Mouse (Mus musculus) monocyte, adult 59 days (primary cell): ENCODE results near the gene Card9. TPM values are rescaled to one million over a fixed set of nuclear protein-coding genes. Genes with fewer than 3 reads are reported as not detected.

Experiments
- total RNA-seq, 2 experiments: library from RNA; stranded (reverse); gene quantifications; one replicate each; pipeline ENCODE4 v1.2.4; 2023

The Card9 gene
- total RNA-seq, result 100 to 1,000 TPM; 185 to 190 TPM

GRCm38 (mm10) chr2:26360772-26361171 is at the start of gene Card9:
Card9 (minus strand) TSS chr2:26360918.

GRCm38 (mm10) chr2:26408515-26409356 is 48.0 kb upstream of the Card9 start, which contains the start of gene Inpp5e:
Inpp5e (minus strand) TSS chr2:26409203.

GRCm38 (mm10) chr2:26389154-26389690 is 28.5 kb upstream of the Card9 start, which contains the start of the genes Entr1 and Pmpca:
Entr1 (minus strand) TSS chr2:26389316.
Pmpca (plus strand) TSS chr2:26389339.

GRCm38 (mm10) chr2:26380131-26380771 is 19.5 kb upstream of the Card9 start, which contains the start of gene Snapc4:
Snapc4 (minus strand) TSS chr2:26380653.

GRCm38 (mm10) chr2:26351358-26352290 is 9.1 kb downstream of the Card9 start, which contains the start of gene Dnlz:
Dnlz (minus strand) TSS chr2:26352110.

GRCm38 (mm10) chr2:26315072-26315924 is 45.4 kb downstream of the Card9 start, which contains the start of gene Gpsm1:
Gpsm1 (plus strand) TSS chr2:26315515.

Other genes with a start within 250 kb of the Card9 start
- gene Nacc2, start 237.7 kb downstream of the Card9 start, total RNA-seq, result 10 to 100 TPM; 10.9 to 16.1 TPM
- not detected for gene Lhx3, start 152.6 kb downstream of the Card9 start, total RNA-seq
- 1 to 10 TPM; 6.0 to 6.1 TPM for gene Qsox2, start 123.4 kb downstream of the Card9 start, total RNA-seq
- gene Ccdc187, start 66.4 kb downstream of the Card9 start, total RNA-seq, result under 1 TPM in 1 of 2 experiments, not detected in 1; 0.06 TPM
- 10 to 100 TPM in 1 of 2 experiments, 1 to 10 TPM in 1; 7.6 to 12.1 TPM for gene Gpsm1, start 45.4 kb downstream of the Card9 start, total RNA-seq
- gene Dnlz, start 8.8 kb downstream of the Card9 start, total RNA-seq, result 1 to 10 TPM; 6.3 to 6.9 TPM
- 10 to 100 TPM; 48.9 to 49.5 TPM for gene Snapc4, start 19.7 kb upstream of the Card9 start, total RNA-seq
- gene Entr1, start 28.4 kb upstream of the Card9 start, total RNA-seq, result 100 to 1,000 TPM; 105 to 117 TPM
- 10 to 100 TPM; 53.7 to 56.5 TPM for gene Pmpca, start 28.4 kb upstream of the Card9 start, total RNA-seq
- 10 to 100 TPM; 18.8 to 23.6 TPM for gene Inpp5e, start 48.3 kb upstream of the Card9 start, total RNA-seq
- gene Sec16a, start 84.3 kb upstream of the Card9 start, total RNA-seq, result 10 to 100 TPM; 61.9 to 62.1 TPM
- gene Notch1, start 155.7 kb upstream of the Card9 start, total RNA-seq, result 10 to 100 TPM; 67.7 to 72.1 TPM
- gene Egfl7, start 219.1 kb upstream of the Card9 start, total RNA-seq, result not detected
- not detected for gene Gm20532, start 225.7 kb upstream of the Card9 start, total RNA-seq
- gene Agpat2, start 243.5 kb upstream of the Card9 start, total RNA-seq, result 10 to 100 TPM; 26.4 to 31.7 TPM